Mouse (Mus musculus): ENCODE measurements around the gene Ksr2. TPM values are rescaled to one million over a fixed set of nuclear protein-coding genes. Genes with fewer than 3 reads are reported as not detected.
A peak's percentile ranks its signal among the peaks of the same experiment; 100 is the strongest.

Gene Ksr2
- total RNA-seq, 2 experiments from 2014 or later, result 34.7 to 35.9 TPM

DNA sequence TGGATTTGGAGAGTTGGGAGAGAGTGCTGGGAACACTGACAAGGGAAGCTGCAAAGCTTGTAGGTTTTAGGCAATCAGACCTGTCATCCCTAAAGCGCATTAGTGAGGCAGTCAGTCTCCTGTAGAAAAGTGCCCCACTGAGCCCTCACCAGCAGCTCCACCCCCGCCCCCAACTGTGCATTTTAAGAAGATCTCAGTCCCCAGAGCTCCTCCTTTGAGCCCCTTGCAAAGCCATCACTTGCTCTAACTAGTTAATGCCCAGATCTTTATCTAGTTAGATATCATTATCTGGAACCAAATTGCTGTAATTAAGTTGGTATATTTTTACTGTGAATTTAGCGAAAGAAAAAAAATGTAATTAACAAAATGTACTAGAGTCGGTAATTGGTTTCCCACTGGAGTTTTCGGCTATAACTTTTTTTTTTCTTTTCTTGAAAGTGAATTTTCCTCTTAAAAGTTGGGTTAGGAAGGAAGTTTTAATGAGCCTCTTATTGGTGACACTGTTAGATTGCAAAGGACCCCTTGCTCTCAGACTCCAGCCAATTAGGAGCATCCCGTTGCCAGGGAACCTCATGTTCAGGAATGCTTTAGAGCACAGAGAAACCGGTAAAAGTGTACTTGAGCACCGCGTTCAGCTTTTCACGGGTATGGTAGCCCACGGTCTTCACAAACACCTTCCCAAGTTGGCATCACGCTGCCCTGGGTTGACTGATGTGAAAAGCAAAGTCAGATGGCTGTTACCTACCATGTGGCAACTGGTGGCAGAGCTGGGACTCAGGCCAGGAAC is 344.1 kb downstream of the Ksr2 start:
- DNase-seq (ENCODE audit: low spot score in 2 of 2), result peak in 1 of 2 experiments; percentile 9

DNA sequence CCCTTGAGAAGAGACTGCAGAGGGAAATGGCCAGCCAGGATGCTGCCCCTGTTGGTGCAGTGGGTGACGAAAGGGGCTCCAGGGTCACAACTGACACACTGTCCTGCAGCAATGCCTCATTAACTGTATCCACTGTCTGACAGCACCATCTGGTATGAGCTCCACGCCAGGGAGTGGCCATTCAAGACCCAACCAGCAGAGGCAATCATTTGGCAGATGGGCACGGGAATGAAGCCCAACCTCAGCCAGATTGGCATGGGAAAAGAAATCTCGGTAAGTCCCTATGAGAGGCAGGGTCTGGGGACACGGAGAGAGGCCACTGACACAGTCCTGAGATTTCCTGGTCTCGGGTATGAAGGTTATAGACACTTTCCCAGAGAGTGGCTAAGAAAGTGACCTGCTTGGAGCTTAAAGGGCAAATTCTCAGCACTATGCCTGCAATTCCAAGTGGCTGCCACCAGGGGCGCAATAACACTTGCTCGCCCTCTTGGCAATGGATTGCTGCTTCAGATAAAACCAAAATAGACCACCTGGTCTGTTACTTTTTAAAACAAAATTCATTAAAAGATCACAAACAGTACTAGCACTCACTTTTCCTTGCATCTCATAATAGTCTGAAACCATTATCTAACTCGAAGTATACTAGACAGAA is 347.5 kb downstream of the Ksr2 start:
- no peak for DNase-seq (ENCODE audit: low spot score in 2 of 2)

- no peak for DNase-seq (ENCODE audit: low spot score in 2 of 2)
Observed at GRCm38 (mm10) chr5:117764496-117764895, 350.7 kb downstream of the Ksr2 start.

GRCm38 (mm10) chr5:117779175-117779574 is 365.4 kb downstream of the Ksr2 start:
- no peak for DNase-seq (ENCODE audit: low spot score in 2 of 2)

DNA sequence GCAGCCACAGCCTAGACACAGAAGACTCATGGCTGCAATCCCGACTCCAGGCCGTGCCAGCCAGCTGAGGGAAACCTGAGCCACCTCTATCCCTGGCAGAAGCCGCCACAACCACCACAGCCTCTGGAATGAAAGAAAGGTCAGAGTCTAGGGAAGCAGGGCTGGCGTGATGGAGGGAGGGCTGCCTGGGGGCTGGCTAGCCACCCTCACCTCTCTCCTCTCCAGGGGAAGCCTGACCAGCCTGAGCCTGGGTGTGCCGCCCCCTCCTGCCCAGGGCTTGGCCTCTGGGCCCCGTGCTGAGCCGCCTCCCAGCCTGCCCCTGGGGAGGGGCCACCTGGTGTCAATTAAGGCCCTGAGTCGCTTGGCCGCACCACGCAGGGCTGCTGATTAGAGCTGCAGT is 366.9 kb downstream of the Ksr2 start, which contains the start of gene Nos1:
TSS of gene Nos1 (plus strand) at position 352 of the 400 bp plus-strand sequence.
- no peak for DNase-seq (ENCODE audit: low spot score in 2 of 2)

- no peak for DNase-seq (ENCODE audit: low spot score in 2 of 2)
Observed at GRCm38 (mm10) chr5:117781178-117781577, 367.4 kb downstream of the Ksr2 start.

- no peak for DNase-seq (ENCODE audit: low spot score in 2 of 2)
Observed at GRCm38 (mm10) chr5:117790071-117790470, 376.3 kb downstream of the Ksr2 start.

- no peak for DNase-seq (ENCODE audit: low spot score in 2 of 2)
Observed at GRCm38 (mm10) chr5:117791875-117792274, 378.1 kb downstream of the Ksr2 start.

- DNase-seq (ENCODE audit: low spot score in 2 of 2), result no peak
Observed at GRCm38 (mm10) chr5:117800849-117801248, 387.0 kb downstream of the Ksr2 start.

DNA sequence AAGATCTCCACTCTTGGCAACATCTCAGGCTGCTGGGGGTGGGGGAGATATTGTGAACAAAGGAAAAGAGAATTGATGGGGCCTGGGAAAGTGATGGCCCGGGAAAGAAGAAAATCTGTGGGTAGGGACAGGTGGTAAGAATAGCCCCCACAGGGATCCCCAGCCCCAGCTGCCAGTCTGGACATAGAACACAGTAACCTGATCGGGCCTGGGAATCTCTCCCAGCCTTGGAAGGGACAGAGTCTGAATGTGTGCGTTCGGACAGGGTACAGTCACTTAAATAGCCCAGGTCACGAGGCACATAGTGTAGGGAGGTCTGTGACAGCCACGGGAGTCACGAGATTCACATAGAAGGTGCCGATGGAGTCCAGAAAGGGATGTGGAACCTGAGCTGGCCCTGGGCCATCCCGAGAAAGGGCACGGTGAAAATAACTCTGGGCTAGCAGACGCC is 388.3 kb downstream of the Ksr2 start:
- no peak for DNase-seq (ENCODE audit: low spot score in 2 of 2)

GRCm38 (mm10) chr5:117803551-117803950 is 389.8 kb downstream of the Ksr2 start:
- DNase-seq (ENCODE audit: low spot score in 2 of 2), result no peak

GRCm38 (mm10) chr5:117810930-117811329 is 397.1 kb downstream of the Ksr2 start:
- DNase-seq (ENCODE audit: low spot score in 2 of 2), result no peak

DNA sequence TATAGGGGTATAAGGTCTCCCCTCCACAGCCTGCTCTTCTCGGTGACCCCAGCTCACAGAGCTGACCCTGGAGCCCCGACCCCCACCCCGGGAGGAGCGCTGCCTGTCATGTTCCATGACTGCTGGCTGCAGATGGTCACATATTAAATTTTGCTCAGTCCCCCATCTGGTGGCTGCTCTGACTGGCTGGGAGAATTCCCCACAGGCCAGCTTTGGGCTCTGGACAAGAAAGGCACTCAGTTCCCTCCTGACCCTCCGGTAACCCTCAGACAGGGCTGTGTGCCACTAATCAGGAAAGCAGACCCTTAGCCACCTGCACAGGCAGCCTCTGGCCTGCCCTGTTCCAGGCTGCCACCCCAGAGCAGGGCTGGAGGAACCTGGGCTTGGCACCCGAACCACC is 405.0 kb downstream of the Ksr2 start:
- DNase-seq (ENCODE audit: low spot score in 2 of 2), result peak in 1 of 2 experiments; percentile 20

DNA sequence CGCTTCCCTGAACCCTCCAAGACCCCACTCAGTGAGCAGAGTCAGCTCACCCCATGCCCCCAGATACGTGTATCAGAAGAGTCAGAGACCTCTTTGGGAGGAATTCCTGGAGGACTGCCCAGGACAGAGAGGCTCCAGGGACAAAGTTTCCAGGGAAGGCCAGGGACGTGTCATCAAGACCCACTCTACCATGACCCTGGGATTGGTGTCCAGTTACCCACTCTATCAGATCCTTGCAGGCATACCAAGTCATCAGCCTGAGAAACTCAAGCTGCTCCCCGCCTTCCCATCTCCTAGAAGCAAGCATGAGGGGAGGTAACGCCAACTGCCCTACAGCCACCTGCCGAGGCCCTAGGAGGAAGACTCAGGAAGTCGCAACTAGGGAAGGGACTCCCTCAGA is 406.6 kb downstream of the Ksr2 start:
- DNase-seq (ENCODE audit: low spot score in 2 of 2), result no peak

DNA sequence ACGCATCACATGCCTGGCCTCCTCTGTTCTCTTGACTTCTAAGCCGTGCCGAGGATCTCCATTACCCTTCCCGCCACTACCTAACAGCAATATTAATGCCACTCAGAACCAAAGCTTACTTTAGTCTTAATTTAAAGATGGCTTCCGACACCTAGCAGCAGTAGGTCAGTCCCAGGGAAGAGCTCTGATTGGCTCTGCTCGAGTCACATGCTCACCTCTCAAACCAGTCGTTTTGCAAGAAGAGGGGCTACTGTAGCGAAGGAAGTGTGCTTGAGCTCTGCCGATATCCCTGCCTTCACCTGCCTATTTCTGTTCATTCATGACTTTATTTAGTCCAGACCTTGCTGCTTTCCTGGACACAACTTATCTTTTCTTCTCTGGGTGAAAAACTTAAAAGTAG is 410.0 kb downstream of the Ksr2 start:
- DNase-seq (ENCODE audit: low spot score in 2 of 2), result no peak

GRCm38 (mm10) chr5:117824486-117824885 is 410.7 kb downstream of the Ksr2 start:
- no peak for DNase-seq (ENCODE audit: low spot score in 2 of 2)

Other genes starting within 250 kb of the Ksr2 start
- 100 to 1,000 TPM; 762 to 788 TPM for gene Pebp1, start 126.4 kb upstream of the Ksr2 start, total RNA-seq (2021)
- gene Vsig10, start 94.9 kb upstream of the Ksr2 start, total RNA-seq (2021), result 1 to 10 TPM; 3.4 to 6.2 TPM
- gene Wsb2, start 56.7 kb upstream of the Ksr2 start, total RNA-seq (2021), result 100 to 1,000 TPM; 376 to 378 TPM
- gene Rfc5, start 25.0 kb upstream of the Ksr2 start, total RNA-seq (2021), result 10 to 100 TPM; 20.3 to 21.0 TPM

Data from layer of hippocampus, postnatal 14 days (tissue).